Mouse (Mus musculus) heart, embryonic 11.5 days (tissue): ENCODE results near the gene Ticam1. TPM values are rescaled to one million over a fixed set of nuclear protein-coding genes. Genes with fewer than 3 reads are reported as not detected.

Experiments
- ATAC-seq: fragments of 200-750 bp; cut with Nextera tagmentation; replicated peaks from 2 replicates; pipeline ENCODE4 v1.8.0; 2017; ENCODE audit warnings: moderate library complexity; ENCODE audit not compliant: insufficient number of reproducible peaks, low FRiP score, low TSS enrichment
- H3K27ac ChIP-seq: fragments of 300-500 bp; sonication (generic); 2 replicates; pipeline ENCODE4 v1.5.1; 2014; ENCODE audit warnings: mild to moderate bottlenecking, low read depth, low read length
- H3K27me3 ChIP-seq: fragments of 300-500 bp; sonication (generic); 2 replicates; pipeline ENCODE4 v1.6.1; 2014; ENCODE audit warnings: mild to moderate bottlenecking, low read length, mixed read lengths; ENCODE audit not compliant: control insufficient read depth, insufficient read depth
- H3K36me3 ChIP-seq: fragments of 300-500 bp; sonication (generic); 2 replicates; pipeline ENCODE4 v1.6.1; 2014; ENCODE audit warnings: mild to moderate bottlenecking, low read length, moderate library complexity, mixed read lengths; ENCODE audit not compliant: control insufficient read depth, insufficient read depth
- H3K4me1 ChIP-seq: fragments of 300-500 bp; sonication (generic); 2 replicates; pipeline ENCODE4 v1.6.1; 2014; ENCODE audit warnings: low read length; ENCODE audit not compliant: control insufficient read depth, insufficient read depth
- H3K4me2 ChIP-seq: fragments of 300-500 bp; sonication (generic); 2 replicates; pipeline ENCODE4 v1.6.1; 2014; ENCODE audit warnings: mild to moderate bottlenecking, moderate library complexity
- H3K4me3 ChIP-seq: fragments of 300-500 bp; sonication (generic); 2 replicates; pipeline ENCODE4 v1.5.1; 2014; ENCODE audit warnings: low read depth, low read length
- H3K9ac ChIP-seq: fragments of 300-500 bp; sonication (generic); 2 replicates; pipeline ENCODE4 v1.6.1; 2014; ENCODE audit warnings: mild to moderate bottlenecking, low read depth, low read length, moderate library complexity
- H3K9me3 ChIP-seq: fragments of 300-500 bp; sonication (generic); replicated peaks from 2 replicates; pipeline ENCODE4 v1.6.1; 2016; ENCODE audit warnings: low read length; ENCODE audit not compliant: control insufficient read depth
- WGBS: fragments of 180-500 bp; shearing (Covaris S2); extraction: QIAGEN DNeasy Blood & Tissue Kit; methylation state at CpG from one replicate; pipeline ENCODE4 v1.1.7; 2014; ENCODE audit not compliant: insufficient replicate concordance; 5-methylcytosine and 5-hydroxymethylcytosine counted together
- polyA plus RNA-seq: library from polyadenylated mRNA; unstranded; fragments of >200 nt; fragmentation: Nextera tagmentation; extraction: Ambion mirVana; gene quantifications from 2 replicates; pipeline ENCODE4 v1.2.1, GENCODE M21; 2014

Ticam1 gene
- polyA plus RNA-seq, 1 experiment from 2014 or later, result 11.4 TPM

GRCm38 (mm10) chr17:56303847-56304586 lies 27.4 kb upstream of the Ticam1 start:
- Histone ChIP-seq H3K27me3 (no peaks in the 10 kb centered on the region), H3K4me3 (peak overlapping the region; percentile 87), H3K9ac (peak overlapping the region; percentile 89), H3K27ac (peak overlapping the region; percentile 93), H3K9me3 (no peaks in the 10 kb centered on the region), H3K36me3 (peaks cover 9% of the 10 kb centered on the region; the same call in 1 of the 2 replicates), H3K4me2 (peak overlapping the region; percentile 100), H3K4me1 (peaks cover 25% of the 10 kb centered on the region)
- peak; percentile 86 for ATAC-seq
- under 1% methylated on average over 67 of the region's 68 CpGs for WGBS

GRCm38 (mm10) chr17:56303160-56303846 lies 26.7 kb upstream of the Ticam1 start, which contains the start of gene Uhrf1:
TSS of gene Uhrf1 (plus strand) at chr17:56303321.
- peak; percentile 86 for ATAC-seq
- Histone ChIP-seq H3K9me3 (no peaks in the 10 kb centered on the region), H3K4me2 (peak within 1 kb of the TSS; percentile 100), H3K27me3 (no peaks in the 10 kb centered on the region), H3K4me1 (peaks cover 25% of the 10 kb centered on the region), H3K9ac (peak within 1 kb of the TSS; percentile 89), H3K4me3 (peak within 1 kb of the TSS; percentile 87), H3K36me3 (peaks cover 9% of the 10 kb centered on the region; the same call in 1 of the 2 replicates), H3K27ac (peak within 1 kb of the TSS; percentile 93)
- WGBS, result under 1% methylated on average over 43 of the region's 43 CpGs

GRCm38 (mm10) chr17:56302363-56302996 lies 25.9 kb upstream of the Ticam1 start:
- no peaks in the 10 kb centered on the region for H3K9me3 ChIP-seq
- peak overlapping the region; percentile 89 for H3K9ac ChIP-seq
- 27% methylated on average over 13 of the region's 13 CpGs for WGBS
- ATAC-seq, result peak; percentile 64; the same call in 1 of the 2 replicates
- H3K36me3 ChIP-seq, result peaks cover 9% of the 10 kb centered on the region; the same call in 1 of the 2 replicates
- H3K4me2 ChIP-seq, result peak overlapping the region; percentile 100
- H3K27me3 ChIP-seq, result no peaks in the 10 kb centered on the region
- H3K4me1 ChIP-seq, result peaks cover 25% of the 10 kb centered on the region
- H3K27ac ChIP-seq, result peak overlapping the region; percentile 93
- peak overlapping the region; percentile 87 for H3K4me3 ChIP-seq

GRCm38 (mm10) chr17:56300186-56300585 lies 23.6 kb upstream of the Ticam1 start, which contains the start of gene Arrdc5:
TSS of gene Arrdc5 (minus strand) at chr17:56300286.
- ATAC-seq, result no peak
- H3K36me3 ChIP-seq, result no peaks in the 10 kb centered on the region
- WGBS, result 89% methylated on average over 9 of the region's 9 CpGs
- H3K9ac ChIP-seq, result no peak within 1 kb of the TSS
- no peaks in the 10 kb centered on the region for H3K27me3 ChIP-seq
- no peak within 1 kb of the TSS for H3K4me2 ChIP-seq
- peaks cover 16% of the 10 kb centered on the region for H3K4me1 ChIP-seq
- H3K9me3 ChIP-seq, result no peaks in the 10 kb centered on the region
- H3K27ac ChIP-seq, result no peak within 1 kb of the TSS
- no peak within 1 kb of the TSS for H3K4me3 ChIP-seq

GRCm38 (mm10) chr17:56298238-56298637 lies 21.7 kb upstream of the Ticam1 start:
- no peak overlapping the region for H3K4me3 ChIP-seq
- no peaks in the 10 kb centered on the region for H3K27me3 ChIP-seq
- H3K4me1 ChIP-seq, result peaks cover 9% of the 10 kb centered on the region
- H3K36me3 ChIP-seq, result no peaks in the 10 kb centered on the region
- 97% methylated on average over 1 of the region's 1 CpGs for WGBS
- ATAC-seq, result no peak
- H3K27ac ChIP-seq, result no peak overlapping the region
- H3K9ac ChIP-seq, result no peak overlapping the region
- H3K4me2 ChIP-seq, result no peak overlapping the region
- H3K9me3 ChIP-seq, result no peaks in the 10 kb centered on the region

- no peak overlapping the region for H3K4me2 ChIP-seq
- H3K9me3 ChIP-seq, result no peaks in the 10 kb centered on the region
- 53% methylated on average over 1 of the region's 1 CpGs for WGBS
- no peaks in the 10 kb centered on the region for H3K27me3 ChIP-seq
- no peak overlapping the region for H3K27ac ChIP-seq
- ATAC-seq, result no peak
- H3K4me1 ChIP-seq, result no peaks in the 10 kb centered on the region
- no peak overlapping the region for H3K9ac ChIP-seq
- no peaks in the 10 kb centered on the region for H3K36me3 ChIP-seq
- H3K4me3 ChIP-seq, result no peak overlapping the region
Observed at GRCm38 (mm10) chr17:56296201-56296600, 19.6 kb upstream of the Ticam1 start.

GRCm38 (mm10) chr17:56294241-56294640 lies 17.7 kb upstream of the Ticam1 start:
- Histone ChIP-seq H3K27ac (no peak overlapping the region), H3K4me3 (no peak overlapping the region), H3K27me3 (no peaks in the 10 kb centered on the region), H3K4me1 (peaks cover 9% of the 10 kb centered on the region; the same call in 1 of the 2 replicates), H3K36me3 (no peaks in the 10 kb centered on the region), H3K4me2 (no peak overlapping the region), H3K9ac (no peak overlapping the region), H3K9me3 (no peaks in the 10 kb centered on the region)
- 84% methylated on average over 19 of the region's 19 CpGs for WGBS
- ATAC-seq, result no peak

- H3K4me3 ChIP-seq, result no peak overlapping the region
- no peak overlapping the region for H3K4me2 ChIP-seq
- no peak overlapping the region for H3K9ac ChIP-seq
- WGBS, result 74% methylated on average over 1 of the region's 1 CpGs
- H3K36me3 ChIP-seq, result no peaks in the 10 kb centered on the region
- H3K27ac ChIP-seq, result no peak overlapping the region
- H3K4me1 ChIP-seq, result peaks cover 16% of the 10 kb centered on the region; the same call in 1 of the 2 replicates
- ATAC-seq, result no peak
- H3K9me3 ChIP-seq, result no peaks in the 10 kb centered on the region
- no peaks in the 10 kb centered on the region for H3K27me3 ChIP-seq
Observed at GRCm38 (mm10) chr17:56293291-56293690, 16.7 kb upstream of the Ticam1 start.
